Mouse (Mus musculus) neural tube, embryonic 12.5 days (tissue): ENCODE results near the gene Irgq. TPM values are rescaled to one million over a fixed set of nuclear protein-coding genes. Genes with fewer than 3 reads are reported as not detected.
"Not testable (repeated sequence)": the region's sequence is repeated elsewhere in the genome, so short reads cannot be mapped to it uniquely, and the experiment has no call there.

ENCODE experiments used
- ATAC-seq: fragments of 200-750 bp; cut with Nextera tagmentation; 2 replicates; pipeline ENCODE4 v1.8.0; 2017; ENCODE audit warnings: low read depth, mild to moderate bottlenecking, moderate TSS enrichment, moderate library complexity; ENCODE audit not compliant: low FRiP score
- H3K27ac ChIP-seq: fragments of 300-500 bp; sonication (generic); 2 replicates; pipeline ENCODE4 v1.5.1; 2016
- H3K27me3 ChIP-seq: fragments of 300-500 bp; sonication (generic); replicated peaks from 2 replicates; pipeline ENCODE4 v1.6.1; 2016; ENCODE audit warnings: mild to moderate bottlenecking
- H3K36me3 ChIP-seq: fragments of 300-500 bp; sonication (generic); 2 replicates; pipeline ENCODE4 v1.6.1; 2016; ENCODE audit warnings: mild to moderate bottlenecking
- H3K4me1 ChIP-seq: fragments of 300-500 bp; sonication (generic); 2 replicates; pipeline ENCODE4 v1.6.1; 2016
- H3K4me2 ChIP-seq: fragments of 300-500 bp; sonication (generic); replicated peaks from 2 replicates; pipeline ENCODE4 v1.6.1; 2016; ENCODE audit warnings: mild to moderate bottlenecking
- H3K4me3 ChIP-seq: fragments of 300-500 bp; sonication (generic); 2 replicates; pipeline ENCODE4 v1.5.1; 2016
- H3K9ac ChIP-seq: fragments of 300-500 bp; sonication (generic); 2 replicates; pipeline ENCODE4 v1.6.1; 2016; ENCODE audit warnings: mild to moderate bottlenecking
- H3K9me3 ChIP-seq: fragments of 300-500 bp; sonication (generic); 2 replicates; pipeline ENCODE4 v1.6.1; 2016; ENCODE audit warnings: mild to moderate bottlenecking
- WGBS: fragments of 180-500 bp; shearing (Covaris S2); methylation state at CpG from one replicate; pipeline ENCODE4 v1.1.7; 2016; 5-methylcytosine and 5-hydroxymethylcytosine counted together
- polyA plus RNA-seq: library from polyadenylated mRNA; unstranded; fragments of >200 nt; fragmentation: Nextera tagmentation; extraction: Ambion mirVana; gene quantifications from 2 replicates; pipeline ENCODE4 v1.2.1, GENCODE M21; 2016

The Irgq gene
- polyA plus RNA-seq, 1 experiment from 2014 or later, result 30.7 TPM

DNA sequence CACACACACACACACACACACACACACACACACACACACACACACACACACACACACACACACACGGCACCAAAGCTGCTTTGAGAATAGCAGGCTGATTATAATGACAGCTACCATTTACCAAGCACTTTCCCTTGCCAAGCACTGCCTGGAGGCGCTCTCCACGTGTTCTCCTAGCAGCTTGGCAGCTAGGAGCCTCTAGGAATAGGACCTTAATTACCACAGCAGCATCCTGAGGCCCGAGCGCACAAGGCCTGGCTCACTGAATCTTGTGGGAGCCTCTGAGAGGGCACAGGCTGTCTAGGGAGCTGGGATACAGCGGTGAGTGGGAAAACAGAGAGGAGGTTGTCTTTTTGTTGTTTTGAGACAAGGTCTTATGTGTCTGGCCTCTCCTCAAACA, 12.8 kb upstream of the Irgq start:
- WGBS, result 53% methylated on average over 6 of the region's 6 CpGs
- Histone ChIP-seq H3K36me3 (peaks cover 47% of the 10 kb centered on the region), H3K27me3 (no peaks in the 10 kb centered on the region), H3K4me3 (no peak overlapping the region), H3K4me2 (no peak overlapping the region), H3K9me3 (no peaks in the 10 kb centered on the region), H3K4me1 (no peaks in the 10 kb centered on the region), H3K27ac (no peak overlapping the region), H3K9ac (no peak overlapping the region)
- no peak for ATAC-seq

DNA sequence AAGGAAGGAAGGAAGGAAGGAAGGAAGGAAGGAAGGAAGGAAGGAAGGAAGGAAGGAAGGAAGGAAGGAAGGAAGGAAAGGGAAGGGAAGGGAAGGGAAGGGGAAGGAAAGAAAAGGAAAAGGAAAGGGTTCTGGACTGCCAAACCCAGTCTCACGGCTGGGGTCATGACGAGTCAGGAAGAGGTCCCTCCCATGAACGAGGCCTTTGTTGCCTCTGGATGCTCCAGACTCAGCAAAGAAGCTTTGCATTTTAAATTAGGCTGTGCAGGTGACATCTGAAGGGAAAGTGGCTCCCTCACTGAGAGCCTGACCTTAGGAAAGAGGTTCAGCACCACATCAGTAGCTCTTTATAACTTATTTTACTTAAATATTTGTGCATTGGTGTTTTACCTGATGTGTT, 11.4 kb upstream of the Irgq start:
- no peak for ATAC-seq
- no peaks in the 10 kb centered on the region for H3K4me1 ChIP-seq
- H3K27me3 ChIP-seq, result no peaks in the 10 kb centered on the region
- no peaks in the 10 kb centered on the region for H3K9me3 ChIP-seq
- peaks cover 36% of the 10 kb centered on the region for H3K36me3 ChIP-seq
- no peak overlapping the region for H3K27ac ChIP-seq
- 61% methylated on average over 3 of the region's 3 CpGs for WGBS
- no peak overlapping the region for H3K4me3 ChIP-seq
- no peak overlapping the region for H3K9ac ChIP-seq
- no peak overlapping the region for H3K4me2 ChIP-seq

DNA sequence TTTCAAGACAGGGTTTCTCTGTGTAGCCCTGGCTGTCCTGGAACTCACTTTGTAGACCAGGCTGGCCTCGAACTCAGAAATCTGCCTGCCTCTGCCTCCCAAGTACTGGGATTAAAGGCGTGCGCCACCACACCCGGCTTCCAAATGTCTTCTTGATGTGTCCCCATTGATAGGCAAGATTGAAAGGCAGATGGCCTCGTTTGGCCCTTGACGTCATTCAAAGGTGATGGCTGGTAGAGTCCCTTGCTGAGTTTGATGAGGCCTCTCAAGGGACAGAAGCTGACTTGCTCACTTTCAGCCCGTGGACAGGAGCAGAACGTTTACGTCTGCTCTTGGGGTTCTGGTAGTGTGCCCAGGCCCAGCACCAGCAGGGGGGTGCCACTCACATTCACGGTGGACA, 10.4 kb upstream of the Irgq start:
- H3K4me1 ChIP-seq, ATAC-seq, H3K9ac ChIP-seq, H3K4me3 ChIP-seq, H3K4me2 ChIP-seq, H3K27ac ChIP-seq, H3K9me3 ChIP-seq, H3K27me3 ChIP-seq: not testable (repeated sequence)
- H3K36me3 ChIP-seq, result peaks cover 27% of the 10 kb centered on the region
- 88% methylated on average over 10 of the region's 10 CpGs for WGBS

DNA sequence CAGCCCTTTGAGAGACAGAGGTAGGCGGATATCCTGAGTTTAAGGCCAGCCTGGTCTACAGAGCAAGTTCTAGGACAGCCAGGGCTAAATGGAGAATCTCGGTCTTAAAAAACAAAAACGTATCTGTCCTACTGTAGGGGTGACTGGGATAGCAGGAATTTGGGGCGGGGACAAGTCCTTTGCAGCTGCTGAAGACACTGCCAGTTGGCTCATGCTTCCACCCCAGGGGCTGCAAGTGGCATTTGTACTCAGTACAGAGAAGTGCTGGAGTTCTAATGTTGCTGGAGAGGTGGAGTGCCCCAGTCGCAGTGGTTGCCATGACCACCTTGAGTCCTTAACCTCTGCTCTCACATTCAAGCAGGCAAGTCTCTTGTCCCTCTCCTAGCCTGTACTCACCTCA, 7.7 kb upstream of the Irgq start:
- Histone ChIP-seq H3K4me3 (no peak overlapping the region), H3K27ac (no peak overlapping the region), H3K36me3 (peaks cover 4% of the 10 kb centered on the region; the same call in 1 of the 2 replicates), H3K4me2 (no peak overlapping the region), H3K9me3 (no peaks in the 10 kb centered on the region), H3K9ac (no peak overlapping the region), H3K4me1 (no peaks in the 10 kb centered on the region), H3K27me3 (no peaks in the 10 kb centered on the region)
- WGBS, result 59% methylated on average over 5 of the region's 5 CpGs
- no peak for ATAC-seq

DNA sequence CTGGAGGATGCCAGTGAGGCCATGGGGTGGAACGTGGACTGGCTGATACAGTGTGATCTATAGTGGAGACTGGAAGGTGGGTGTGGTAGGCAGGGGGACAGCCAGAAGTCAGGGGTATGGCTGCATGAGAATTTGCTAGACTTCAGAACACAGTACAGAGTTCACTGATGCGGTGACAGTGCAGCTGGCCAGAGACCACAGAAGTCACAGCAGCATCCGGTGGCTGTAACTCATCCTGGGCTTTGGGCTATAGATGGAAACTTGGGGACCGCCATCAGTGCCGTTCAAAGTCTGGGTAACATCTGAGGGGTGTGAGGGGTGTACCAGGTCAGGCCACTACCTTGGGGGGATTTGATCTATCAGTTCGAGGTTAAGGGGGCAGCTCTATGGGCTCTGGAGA, 6.8 kb upstream of the Irgq start:
- no peak overlapping the region for H3K4me2 ChIP-seq
- WGBS, result 87% methylated on average over 6 of the region's 6 CpGs
- ATAC-seq, result no peak
- H3K27me3 ChIP-seq, result no peaks in the 10 kb centered on the region
- H3K27ac ChIP-seq, result no peak overlapping the region
- H3K36me3 ChIP-seq, result peaks cover under 1% of the 10 kb centered on the region; the same call in 1 of the 2 replicates
- no peak overlapping the region for H3K4me3 ChIP-seq
- no peaks in the 10 kb centered on the region for H3K9me3 ChIP-seq
- no peak overlapping the region for H3K9ac ChIP-seq
- H3K4me1 ChIP-seq, result no peaks in the 10 kb centered on the region

DNA sequence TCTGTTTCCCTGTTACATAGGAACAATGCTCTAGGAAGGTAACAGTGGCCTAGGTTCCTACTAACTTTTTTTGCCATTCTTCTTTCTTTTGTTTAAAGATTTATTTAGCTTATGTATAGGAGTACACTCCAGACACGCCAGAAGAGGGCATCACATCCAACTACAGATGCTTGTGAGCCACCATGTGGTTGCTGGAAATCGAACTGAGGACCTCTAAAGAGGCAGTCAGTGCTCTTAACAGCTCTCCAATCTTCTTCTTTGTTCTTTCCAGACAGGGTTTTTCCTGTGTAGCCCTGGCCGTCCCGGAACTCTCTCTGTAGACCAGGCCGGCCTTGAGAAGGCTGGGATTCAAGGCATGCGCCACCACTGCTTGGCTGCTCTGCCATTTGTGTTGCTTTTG, 5.5 kb upstream of the Irgq start:
- WGBS, result 80% methylated on average over 6 of the region's 6 CpGs
- ATAC-seq, result no peak
- Histone ChIP-seq H3K27me3 (no peaks in the 10 kb centered on the region), H3K4me2 (no peak overlapping the region), H3K36me3 (no peaks in the 10 kb centered on the region), H3K4me3 (no peak overlapping the region), H3K27ac (no peak overlapping the region), H3K9ac (no peak overlapping the region), H3K9me3 (no peaks in the 10 kb centered on the region), H3K4me1 (peaks cover 7% of the 10 kb centered on the region)

DNA sequence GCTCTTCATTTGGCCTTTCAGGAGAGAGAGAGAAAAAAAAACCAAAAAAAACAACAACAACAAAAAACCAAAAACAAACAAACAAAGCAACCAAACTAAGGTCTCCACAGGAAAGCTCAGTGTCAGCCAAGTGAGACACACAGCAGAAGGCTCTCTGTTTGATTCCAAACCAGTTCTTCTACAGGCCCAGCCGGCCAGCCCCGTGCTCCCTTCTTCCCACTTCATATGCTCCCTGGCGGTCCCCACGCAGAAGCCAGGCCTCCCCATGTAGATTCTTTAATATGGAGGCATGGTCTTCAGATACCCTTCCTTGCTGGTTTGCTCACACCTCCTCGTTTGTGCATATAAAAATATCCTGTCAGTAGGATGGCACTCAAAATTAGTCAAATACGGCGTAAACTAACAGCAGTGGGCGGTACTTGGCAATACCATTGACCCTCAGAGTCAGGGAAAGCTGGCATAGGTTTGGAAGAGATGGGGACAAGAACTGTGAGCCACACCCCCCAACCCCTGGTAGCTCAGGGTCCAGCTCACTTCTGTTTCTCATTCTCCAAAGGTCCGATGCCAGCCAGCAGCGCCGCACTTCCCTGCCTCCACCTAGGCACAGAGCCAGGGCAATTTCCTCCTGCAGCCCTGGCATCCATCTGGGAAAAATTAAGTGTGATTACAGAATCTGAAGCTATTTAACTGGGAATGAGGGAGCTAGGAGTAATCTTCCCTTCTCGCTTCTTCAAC, 4.6 kb upstream of the Irgq start:
- WGBS, result 89% methylated on average over 12 of the region's 12 CpGs
- Histone ChIP-seq H3K9ac (no peak overlapping the region), H3K9me3 (no peaks in the 10 kb centered on the region), H3K4me3 (no peak overlapping the region), H3K27me3 (no peaks in the 10 kb centered on the region), H3K4me1 (peaks cover 7% of the 10 kb centered on the region), H3K4me2 (no peak overlapping the region), H3K27ac (no peak overlapping the region), H3K36me3 (no peaks in the 10 kb centered on the region)
- no peak for ATAC-seq

DNA sequence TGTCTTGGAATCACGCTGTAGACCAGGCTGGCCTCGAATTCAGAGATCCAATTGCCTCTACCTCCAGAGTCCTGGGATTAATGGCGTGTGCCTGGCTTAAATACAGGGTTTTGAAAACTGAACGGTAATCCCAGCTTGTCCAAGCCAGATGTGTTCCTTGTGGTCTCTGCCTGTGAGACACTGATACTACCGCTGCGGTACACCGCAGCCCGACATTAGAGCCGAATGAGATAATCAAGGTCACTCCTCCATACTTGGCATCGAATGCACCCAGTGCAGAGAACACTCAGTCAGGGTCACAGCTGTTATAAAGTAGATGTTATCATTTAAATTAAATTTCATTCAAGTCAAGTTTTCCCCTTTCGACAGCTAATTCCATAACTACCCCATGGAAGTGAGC, 1.6 kb upstream of the Irgq start:
- Histone ChIP-seq H3K4me2 (no peak overlapping the region), H3K4me1 (peaks cover 23% of the 10 kb centered on the region), H3K36me3 (peaks cover 9% of the 10 kb centered on the region), H3K9me3 (no peaks in the 10 kb centered on the region), H3K4me3 (no peak overlapping the region), H3K9ac (no peak overlapping the region), H3K27me3 (peaks cover 10% of the 10 kb centered on the region), H3K27ac (no peak overlapping the region)
- no peak for ATAC-seq
- 93% methylated on average over 11 of the region's 11 CpGs for WGBS

DNA sequence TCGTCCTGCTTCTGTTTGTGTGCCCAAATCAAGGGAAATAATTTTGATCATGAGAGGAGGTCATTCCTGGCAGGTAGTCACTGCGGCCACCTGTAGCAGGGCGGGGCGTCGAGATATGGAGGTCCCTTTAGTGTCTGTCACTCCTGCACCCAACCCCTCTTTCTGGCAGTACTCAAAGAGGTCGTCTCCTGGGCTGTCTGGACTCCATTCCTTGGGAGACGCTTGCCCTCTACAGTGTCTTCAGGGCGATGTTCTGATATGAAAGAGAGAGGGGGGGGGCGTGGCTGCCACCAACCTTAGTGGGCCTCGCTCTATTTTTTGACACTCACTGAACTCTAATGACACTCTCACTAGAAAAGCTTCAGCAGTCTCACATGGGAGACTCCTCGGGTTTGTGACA, 909 bp upstream of the Irgq start:
- 65% methylated on average over 11 of the region's 11 CpGs for WGBS
- peaks cover 28% of the 10 kb centered on the region for H3K4me1 ChIP-seq
- peak overlapping the region; percentile 69 for H3K4me3 ChIP-seq
- peaks cover 15% of the 10 kb centered on the region for H3K36me3 ChIP-seq
- H3K9ac ChIP-seq, result peak overlapping the region; percentile 92
- no peak overlapping the region for H3K27ac ChIP-seq
- H3K9me3 ChIP-seq, result no peaks in the 10 kb centered on the region
- H3K4me2 ChIP-seq, result peak overlapping the region; percentile 95
- ATAC-seq, result peak; percentile 2; the same call in 1 of the 2 replicates
- H3K27me3 ChIP-seq, result peaks cover 14% of the 10 kb centered on the region

DNA sequence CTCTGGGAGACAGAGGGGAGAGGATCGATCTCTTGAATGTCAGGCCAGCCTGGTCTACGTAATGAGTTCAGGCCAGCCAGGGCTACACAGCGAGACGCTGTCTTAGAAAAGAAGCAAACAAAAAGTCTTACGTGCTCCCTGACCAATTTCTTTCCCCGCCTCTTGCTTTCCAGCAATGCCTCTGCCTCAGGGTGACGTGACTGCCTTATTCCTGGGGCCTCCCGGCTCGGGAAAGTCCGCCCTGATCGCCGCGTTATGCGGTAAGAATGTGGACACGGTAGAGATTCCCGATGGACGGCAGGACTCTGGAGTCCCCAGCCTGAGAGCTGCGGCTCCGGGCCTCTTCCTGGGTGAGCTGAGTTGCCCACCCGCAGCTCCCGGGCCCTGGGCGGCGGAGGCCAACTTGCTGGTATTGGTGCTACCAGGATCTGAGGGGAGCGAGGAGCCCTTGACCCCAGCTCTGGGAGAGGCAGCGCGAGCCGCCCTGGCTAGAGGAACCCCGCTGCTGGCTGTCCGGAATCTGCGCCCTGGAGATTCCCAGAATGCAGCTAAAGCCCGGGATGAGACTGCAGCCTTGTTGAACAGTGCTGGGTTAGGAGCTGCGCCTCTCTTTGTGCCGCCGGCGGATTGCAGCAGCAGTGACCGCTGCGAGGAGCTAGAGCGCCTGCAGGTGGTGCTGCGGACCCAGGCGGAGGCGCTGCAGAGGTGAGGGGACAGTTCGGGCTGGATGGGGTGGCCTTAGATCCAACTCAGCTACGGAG, 902 bp downstream of the Irgq start:
- peaks cover 28% of the 10 kb centered on the region for H3K4me1 ChIP-seq

DNA sequence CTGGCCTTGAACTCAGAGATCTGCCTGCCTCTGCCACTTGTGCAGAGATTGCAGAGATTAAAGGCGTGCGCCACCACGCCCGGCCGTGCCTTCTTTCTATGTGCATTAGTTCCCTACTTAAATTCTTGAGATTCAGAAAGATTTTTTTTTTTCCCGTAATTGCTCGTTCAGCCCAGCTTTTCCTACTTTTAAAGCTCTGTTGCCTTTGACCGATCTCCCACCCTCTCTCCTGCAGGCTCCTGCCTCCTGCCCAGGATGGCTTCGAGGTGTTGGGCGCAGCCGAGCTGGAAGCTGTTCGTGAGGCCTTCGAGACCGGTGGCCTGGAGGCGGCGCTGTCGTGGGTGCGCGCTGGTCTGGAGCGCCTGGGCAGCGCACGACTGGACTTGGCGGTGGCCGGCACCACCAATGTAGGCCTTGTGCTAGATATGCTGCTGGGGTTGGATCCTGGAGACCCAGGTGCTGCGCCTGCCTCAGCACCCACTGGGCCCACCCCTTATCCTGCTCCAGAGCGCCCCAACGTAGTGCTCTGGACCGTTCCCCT, 2.6 kb downstream of the Irgq start:
- Histone ChIP-seq H3K9ac (peak overlapping the region; percentile 22; the same call in 1 of the 2 replicates), H3K27me3 (peaks cover 14% of the 10 kb centered on the region), H3K4me1 (peaks cover 33% of the 10 kb centered on the region), H3K4me3 (no peak overlapping the region), H3K9me3 (no peaks in the 10 kb centered on the region), H3K4me2 (peak overlapping the region; percentile 46; the same call in 1 of the 2 replicates), H3K27ac (no peak overlapping the region), H3K36me3 (peaks cover 34% of the 10 kb centered on the region)
- WGBS, result 54% methylated on average over 28 of the region's 28 CpGs
- ATAC-seq, result no peak

More for the DNA sequence above, 902 bp downstream of the Irgq start:
- H3K27me3 ChIP-seq, result peaks cover 14% of the 10 kb centered on the region
- H3K27ac ChIP-seq, result peak overlapping the region; percentile 81
- peak overlapping the region; percentile 92 for H3K9ac ChIP-seq
- H3K9me3 ChIP-seq, result no peaks in the 10 kb centered on the region
- H3K4me3 ChIP-seq, result peak overlapping the region; percentile 69
- H3K36me3 ChIP-seq, result peaks cover 33% of the 10 kb centered on the region
- under 1% methylated on average over 43 of the region's 43 CpGs for WGBS
- peak overlapping the region; percentile 95 for H3K4me2 ChIP-seq
- ATAC-seq, result peak; percentile 74

DNA sequence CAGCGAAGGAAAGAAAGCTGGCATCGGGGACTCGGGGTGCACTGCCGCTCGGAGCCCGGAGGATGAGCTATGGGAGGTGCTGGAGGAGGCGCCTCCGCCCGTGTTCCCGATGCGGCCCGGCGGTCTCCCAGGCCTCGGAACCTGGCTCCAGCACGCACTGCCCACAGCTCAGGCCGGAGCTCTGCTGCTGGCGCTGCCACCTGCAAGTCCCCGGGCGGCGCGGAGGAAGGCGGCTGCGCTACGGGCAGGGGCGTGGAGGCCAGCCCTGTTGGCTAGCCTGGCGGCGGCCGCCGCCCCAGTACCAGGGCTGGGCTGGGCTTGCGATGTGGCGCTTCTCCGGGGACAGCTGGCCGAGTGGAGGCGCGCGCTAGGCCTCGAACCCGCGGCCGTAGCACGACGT, 3.3 kb downstream of the Irgq start:
- no peak for ATAC-seq
- Histone ChIP-seq H3K9ac (peak overlapping the region; percentile 33; the same call in 1 of the 2 replicates), H3K4me1 (peaks cover 35% of the 10 kb centered on the region), H3K27me3 (peaks cover 14% of the 10 kb centered on the region), H3K9me3 (no peaks in the 10 kb centered on the region), H3K4me3 (no peak overlapping the region; the same call in 1 of the 2 replicates), H3K27ac (no peak overlapping the region), H3K4me2 (peak overlapping the region; percentile 46), H3K36me3 (peaks cover 34% of the 10 kb centered on the region)
- WGBS, result 15% methylated on average over 42 of the region's 42 CpGs
